Mouse (Mus musculus) bone marrow, adult 2 months (tissue): ENCODE results near the gene Fkbp4.

Source experiments
- CTCF ChIP-seq: fragments of 200-500 bp; IDR thresholded peaks from 2 replicates; pipeline ENCODE4 v1.5.1; 2011; ENCODE audit warnings: low read length, control low read depth; ENCODE audit not compliant: control insufficient read depth, insufficient read depth
- POLR2A ChIP-seq: fragments of 200-500 bp; IDR thresholded peaks from 2 replicates; pipeline ENCODE4 v1.6.1; 2011; ENCODE audit warnings: low read depth, mild to moderate bottlenecking, control low read depth, low read length, borderline replicate concordance; ENCODE audit not compliant: control insufficient read depth

- no peak for TF ChIP-seq POLR2A
- no peak for TF ChIP-seq CTCF
These were observed 35.6 kb upstream of the Fkbp4 start for GRCm38 (mm10) chr6:128474112-128474511.
